Mouse (Mus musculus) gastrocnemius, postnatal 25 days (tissue): ENCODE data around the gene Hsd17b11. TPM values are rescaled to one million over a fixed set of nuclear protein-coding genes. Genes with fewer than 3 reads are reported as not detected.
"Not testable (repeated sequence)": the region's sequence is repeated elsewhere in the genome, so short reads cannot be mapped to it uniquely, and the experiment has no call there.

ENCODE experiments used
- DNase-seq: peaks from one replicate; pipeline ENCODE4 v3.0.0; 2022
- microRNA-seq, 2 experiments: library from miRNA; unstranded; fragments of <30 nt; microRNA quantifications; one replicate each; pipeline ENCODE4 v1.2.0; 2021; ENCODE audit warnings: borderline replicate concordance in 2 of 2
- total RNA-seq, 2 experiments: library from RNA; stranded (reverse); gene quantifications; 1 replicate in 1 of 2; 2 replicates in 1 of 2; pipeline ENCODE4 v1.2.3; 2021

The Hsd17b11 gene
- total RNA-seq, 2 experiments from 2014 or later, result 7.8 to 8.3 TPM

- no peak for DNase-seq
Measured at GRCm38 (mm10) chr5:103980705-103981560, 40.8 kb downstream of the Hsd17b11 start.

- no peak for DNase-seq
Measured at GRCm38 (mm10) chr5:103977907-103978570, 43.7 kb downstream of the Hsd17b11 start.

GRCm38 (mm10) chr5:103977297-103977696 is 44.4 kb downstream of the Hsd17b11 start, which contains the start of gene Hsd17b13:
Gene Hsd17b13 (minus strand): TSS chr5:103977410.
- no peak for DNase-seq

- DNase-seq, result no peak
Measured at GRCm38 (mm10) chr5:103975736-103976135, 46.0 kb downstream of the Hsd17b11 start.

- no peak for DNase-seq
Measured at GRCm38 (mm10) chr5:103972801-103973200, 48.9 kb downstream of the Hsd17b11 start.

- DNase-seq, result no peak
Measured at GRCm38 (mm10) chr5:103972379-103972778, 49.3 kb downstream of the Hsd17b11 start.

- no peak for DNase-seq
Measured at GRCm38 (mm10) chr5:103971051-103971450, 50.7 kb downstream of the Hsd17b11 start.

- DNase-seq, result no peak
Measured at GRCm38 (mm10) chr5:103962935-103963429, 58.7 kb downstream of the Hsd17b11 start.

GRCm38 (mm10) chr5:103954638-103955037 is 67.1 kb downstream of the Hsd17b11 start:
- no peak for DNase-seq

GRCm38 (mm10) chr5:103953135-103954083 is 68.3 kb downstream of the Hsd17b11 start:
- no peak for DNase-seq

GRCm38 (mm10) chr5:103950138-103950537 is 71.6 kb downstream of the Hsd17b11 start:
- DNase-seq, result not testable (repeated sequence)

GRCm38 (mm10) chr5:103943183-103943582 is 78.5 kb downstream of the Hsd17b11 start:
- DNase-seq, result no peak

- DNase-seq, result no peak
Measured at GRCm38 (mm10) chr5:103939856-103940255, 81.9 kb downstream of the Hsd17b11 start.

Small RNA genes lying within 50 kb of the gene (microRNA-seq; reads per million reads assigned to microRNA genes)
- 0.74 to 1.6 reads per million in 2 experiments for gene Mir5619

Other genes with a start within 250 kb of the Hsd17b11 start
- 10 to 100 TPM; 21.5 to 25.5 TPM for gene Klhl8, start 110.7 kb downstream of the Hsd17b11 start, total RNA-seq
- not detected for gene Hsd17b13, start 44.5 kb downstream of the Hsd17b11 start, total RNA-seq
- 10 to 100 TPM; 50.4 to 55.4 TPM for gene Nudt9, start 24.4 kb upstream of the Hsd17b11 start, total RNA-seq
- gene Gm17660, start 55.7 kb upstream of the Hsd17b11 start, total RNA-seq, result not detected
- gene Sparcl1, start 91.8 kb upstream of the Hsd17b11 start, total RNA-seq, result 100 to 1,000 TPM; 106 to 110 TPM
- gene Dspp, start 148.8 kb upstream of the Hsd17b11 start, total RNA-seq, result not detected
- 1 to 10 TPM; 2.0 to 2.2 TPM for gene Dmp1, start 180.7 kb upstream of the Hsd17b11 start, total RNA-seq